Mouse (Mus musculus): ENCODE measurements around the gene Crocc.
A peak's percentile ranks its signal among the peaks of the same experiment; 100 is the strongest.

Gene Crocc

DNA sequence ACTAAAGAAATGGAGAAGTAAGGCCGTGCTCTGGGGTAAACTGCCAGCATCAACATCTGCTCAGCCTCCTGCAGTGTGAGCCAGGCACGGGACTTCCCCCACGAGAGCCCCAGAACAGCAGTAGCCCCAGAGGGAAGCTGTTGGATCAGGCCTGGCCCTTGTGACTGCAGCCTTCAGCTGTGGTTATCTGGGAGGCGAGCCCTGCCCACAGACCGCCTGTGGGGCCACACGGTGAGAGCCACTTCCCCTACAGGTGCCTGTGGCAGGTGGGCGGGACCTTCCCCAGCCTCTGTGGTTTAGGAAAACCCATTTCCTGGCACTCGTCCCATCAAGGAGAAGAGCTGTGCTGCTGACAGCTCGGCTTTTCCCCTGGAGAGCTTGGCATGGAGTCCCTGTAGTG is 76.9 kb downstream of the Crocc start:
- DNase-seq: peak; percentile 57

DNA sequence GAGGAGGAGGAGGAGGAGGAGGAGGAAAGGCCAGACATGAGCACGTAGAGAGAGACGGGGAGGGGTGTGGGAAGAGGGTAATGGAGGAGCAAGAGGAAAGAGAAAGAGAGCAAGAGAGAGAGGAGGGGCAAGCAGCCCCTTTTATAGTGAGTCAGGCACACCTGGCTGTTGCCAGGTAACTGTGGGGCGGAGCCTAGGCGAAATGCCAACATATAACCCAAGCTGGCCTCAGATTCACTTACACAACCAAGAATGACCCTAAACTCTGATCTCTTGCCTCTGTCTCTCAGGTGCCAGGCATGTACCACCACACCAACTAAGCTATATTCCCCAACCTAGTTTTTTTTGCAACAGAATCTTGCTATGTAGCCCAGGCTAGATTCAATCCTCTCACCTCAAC is 77.5 kb downstream of the Crocc start:
- no peak for DNase-seq

DNA sequence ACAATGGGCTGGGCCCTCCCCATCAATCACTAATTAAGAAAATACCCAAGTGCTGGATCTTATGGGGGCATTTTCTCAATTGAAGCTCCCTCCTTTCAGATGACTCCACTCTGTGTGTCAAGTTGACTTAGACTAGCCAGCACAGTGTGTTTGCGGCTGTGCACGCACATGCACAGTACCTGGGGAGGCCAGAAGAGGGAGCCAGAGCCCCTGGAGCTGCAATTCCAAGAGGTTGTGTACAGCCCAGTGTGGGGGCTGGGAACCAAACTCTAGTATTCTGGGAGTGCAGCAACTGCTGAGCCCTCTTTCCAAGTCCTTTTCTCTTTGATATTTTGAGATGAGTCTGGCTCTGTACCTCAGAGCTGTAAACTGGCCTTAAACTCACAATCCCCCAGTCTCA is 78.7 kb downstream of the Crocc start:
- no peak for DNase-seq

DNA sequence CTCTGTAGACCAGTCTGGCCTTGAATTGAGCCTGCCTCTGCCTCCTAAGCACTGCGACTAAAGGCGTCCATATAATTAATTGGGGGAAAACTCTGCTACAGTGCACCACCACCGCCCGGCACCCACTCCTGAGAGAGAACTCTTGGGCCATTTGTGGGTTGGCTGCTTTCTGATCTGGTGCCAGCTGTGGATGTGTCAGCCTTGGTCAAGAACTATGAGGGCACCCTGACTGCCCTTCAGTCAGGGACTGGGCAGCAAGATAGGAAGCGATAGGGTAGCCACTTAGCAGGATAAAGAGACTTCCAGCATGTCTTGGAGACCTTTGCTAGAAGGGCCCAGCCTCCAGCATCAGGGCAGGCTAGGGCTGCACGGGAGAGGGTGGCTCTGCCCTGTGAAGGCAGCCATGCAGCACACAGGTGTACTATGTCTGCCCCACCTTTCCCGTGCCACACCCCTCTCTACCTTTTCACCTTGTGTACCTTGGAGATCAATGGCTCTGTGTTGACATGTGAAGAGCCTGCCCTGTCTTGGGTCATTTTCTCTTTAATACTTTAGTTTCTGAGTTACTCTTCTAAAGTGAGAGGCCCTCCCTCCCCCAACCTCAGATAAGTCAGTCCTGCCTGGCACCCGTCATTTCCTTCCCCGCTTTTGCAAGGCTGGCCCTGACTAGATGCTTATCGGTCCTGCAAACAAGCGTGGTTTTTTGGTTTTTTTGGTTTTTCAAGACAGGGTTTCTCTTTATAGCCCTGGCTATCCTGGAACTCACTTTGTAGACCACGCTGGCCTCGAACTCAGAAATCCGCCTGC is 82.3 kb downstream of the Crocc start:
- DNase-seq: no peak

DNA sequence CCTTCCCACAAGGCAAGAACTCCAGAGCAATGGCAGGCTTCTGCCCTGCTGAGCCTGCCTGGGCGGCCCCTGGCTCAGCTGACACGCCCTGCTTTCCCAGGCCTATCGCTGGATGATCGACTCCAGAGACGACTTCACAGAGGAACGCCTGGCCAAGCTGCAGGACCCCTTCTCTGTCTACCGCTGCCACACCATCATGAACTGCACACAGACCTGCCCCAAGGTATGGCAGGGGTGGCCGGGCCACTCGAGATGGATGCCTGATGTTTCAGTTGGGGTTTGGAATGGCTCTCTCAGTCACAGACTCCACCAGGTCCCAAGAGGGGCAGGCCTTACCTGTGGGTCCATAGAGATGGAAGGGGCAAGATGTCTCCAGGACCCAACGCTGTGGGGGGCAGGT is 83.1 kb downstream of the Crocc start:
- no peak for DNase-seq

DNA sequence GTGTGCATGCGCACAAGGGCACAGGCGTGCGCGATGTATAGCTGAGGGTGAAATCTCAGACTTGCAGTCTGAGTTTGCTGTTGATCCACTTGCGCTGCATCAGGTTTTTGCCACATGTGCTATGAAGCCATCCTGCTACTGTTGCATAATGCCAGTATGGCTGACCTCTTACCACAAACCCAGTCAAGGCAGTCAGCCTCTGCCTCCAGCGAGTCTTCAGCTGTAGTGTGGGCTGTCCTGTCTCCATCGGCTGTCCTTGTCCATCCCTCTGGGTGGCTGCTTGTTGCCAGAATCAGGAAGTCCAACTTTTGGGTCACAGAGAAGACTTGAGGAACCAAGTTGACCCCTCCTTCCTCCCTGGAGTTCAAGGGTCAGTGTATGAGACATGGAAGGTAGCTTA is 85.0 kb downstream of the Crocc start:
- DNase-seq: no peak

DNA sequence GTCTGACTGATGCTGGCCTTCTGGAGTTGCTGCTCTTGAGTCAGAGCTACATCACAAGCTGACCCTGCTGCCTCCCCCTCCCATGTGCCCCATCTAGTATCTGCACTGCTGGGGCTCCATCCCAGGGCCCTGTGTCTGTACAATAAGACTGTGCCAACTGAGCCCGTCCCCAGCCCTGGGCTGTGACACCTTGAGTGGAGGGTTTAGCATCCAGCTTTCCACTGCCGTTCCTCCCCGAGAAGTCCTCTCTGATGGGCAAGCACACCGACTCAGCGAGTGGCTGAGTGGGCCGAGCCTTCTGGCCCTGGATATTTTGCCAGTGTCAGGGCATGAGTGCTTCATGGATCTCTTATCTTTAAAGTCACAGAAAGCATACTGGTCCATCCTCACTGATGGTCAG is 85.9 kb downstream of the Crocc start:
- no peak for DNase-seq

DNA sequence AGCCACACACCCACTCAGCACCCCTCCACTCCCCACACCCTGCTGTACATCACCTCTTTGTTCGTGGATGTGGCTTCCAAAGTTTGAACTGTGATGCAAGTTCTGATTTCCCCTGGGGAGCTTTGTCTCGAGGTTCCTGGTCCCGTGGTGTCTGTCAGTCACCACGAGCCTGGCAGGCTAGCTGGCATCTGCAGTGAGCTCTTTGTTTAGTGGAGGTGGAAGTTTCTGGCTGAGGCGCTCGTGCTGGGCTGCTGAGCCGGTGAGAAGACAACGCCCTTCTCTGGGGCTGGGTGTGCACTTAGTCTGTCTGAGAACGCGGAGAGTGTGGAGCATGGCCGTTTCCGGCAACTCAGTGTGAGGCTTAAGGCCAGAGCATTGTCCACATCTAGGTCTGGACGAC is 88.7 kb downstream of the Crocc start:
- no peak for DNase-seq

DNA sequence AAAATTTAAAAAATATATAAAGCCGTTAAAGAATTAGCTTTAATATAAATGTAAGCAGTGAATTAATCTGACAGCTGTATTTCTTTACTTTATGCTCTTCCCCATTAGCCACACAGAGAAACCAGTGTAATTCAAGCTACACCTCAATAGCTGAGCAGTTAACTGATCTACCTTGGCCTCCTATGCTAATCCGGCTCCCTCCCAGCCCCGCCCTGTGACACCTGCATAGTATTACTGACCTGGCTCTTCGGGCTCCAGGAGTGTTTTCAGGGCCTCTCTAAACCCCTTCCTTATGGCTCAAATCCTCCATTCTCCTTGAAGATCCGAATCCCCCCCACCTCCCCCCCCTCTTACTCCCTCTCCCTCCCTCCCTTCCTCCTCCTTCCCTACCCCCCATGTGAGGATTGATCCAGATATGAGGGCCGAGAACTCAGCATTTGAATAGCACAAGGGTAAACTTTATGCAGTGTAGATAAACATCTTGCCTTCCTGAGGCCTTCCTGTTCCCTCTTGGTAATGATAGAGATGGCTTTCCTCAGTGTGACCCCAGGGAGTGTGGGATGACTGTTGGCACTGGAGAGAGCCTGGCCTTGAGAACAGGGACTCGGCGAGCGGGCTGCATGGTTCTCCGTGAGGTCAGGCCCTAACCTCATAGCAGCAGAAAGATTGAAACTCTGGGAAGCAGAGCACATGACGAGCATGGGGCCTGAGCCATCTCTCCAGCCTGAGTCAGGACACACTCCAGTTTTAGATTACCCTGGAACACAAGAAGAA is 92.8 kb downstream of the Crocc start:
- no peak for DNase-seq

All from lung, postnatal 14 days (tissue).